Mouse (Mus musculus) kidney, adult 8-10 months (tissue): Measurements from ENCODE around the gene Gpsm1.

Experiments used
- DNase-seq, 2 experiments: peaks; one replicate each; pipeline ENCODE4 v3.0.0; 2022

Gene Gpsm1

DNA sequence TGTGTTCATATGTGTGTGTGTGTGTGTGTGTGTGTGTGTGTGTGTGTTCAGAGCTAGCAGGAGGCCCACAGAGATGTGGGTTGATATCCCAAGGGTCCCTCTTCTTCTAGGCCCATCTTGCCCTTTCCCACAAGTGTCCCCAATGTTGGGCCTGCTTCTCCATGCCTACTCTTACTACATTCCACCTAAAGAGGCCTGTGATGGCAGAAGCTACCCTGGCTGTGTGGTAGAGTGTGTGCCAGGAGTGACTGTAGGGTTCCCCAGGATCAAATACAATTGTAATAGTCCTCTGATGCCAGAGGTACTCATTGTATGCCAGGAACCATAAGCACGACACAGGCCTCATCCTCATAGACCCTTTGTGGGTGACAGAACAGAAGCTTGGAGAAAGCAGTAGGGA is 1.9 kb upstream of the Gpsm1 start:
- no peak for DNase-seq

GRCm38 (mm10) chr2:26314281-26315071 is 839 bp upstream of the Gpsm1 start:
- peak in 1 of 2 experiments; percentile 48 for DNase-seq

DNA sequence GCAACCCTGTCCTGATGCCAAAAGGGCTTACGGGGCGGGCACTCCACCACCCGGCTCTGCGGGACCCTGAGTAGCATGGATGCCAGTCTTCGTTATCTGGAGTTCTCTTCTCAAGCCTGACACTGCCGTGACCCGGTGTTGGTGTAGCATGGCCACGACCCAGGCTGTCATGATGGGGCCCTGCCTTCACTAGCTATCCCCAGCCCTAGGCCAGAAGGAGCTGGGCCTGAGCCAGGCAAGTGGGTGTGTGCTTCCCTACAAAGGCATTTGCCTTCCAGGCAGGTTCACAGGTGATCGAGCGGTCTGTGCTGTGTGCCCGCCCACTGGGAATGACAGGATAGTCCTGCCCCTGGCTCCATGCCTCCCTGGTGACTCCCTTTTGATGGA is 603 bp downstream of the Gpsm1 start:
- DNase-seq: peak; percentile 43 to 61

- DNase-seq: no peak
Measured at GRCm38 (mm10) chr2:26316576-26317246, 1.4 kb downstream of the Gpsm1 start.

DNA sequence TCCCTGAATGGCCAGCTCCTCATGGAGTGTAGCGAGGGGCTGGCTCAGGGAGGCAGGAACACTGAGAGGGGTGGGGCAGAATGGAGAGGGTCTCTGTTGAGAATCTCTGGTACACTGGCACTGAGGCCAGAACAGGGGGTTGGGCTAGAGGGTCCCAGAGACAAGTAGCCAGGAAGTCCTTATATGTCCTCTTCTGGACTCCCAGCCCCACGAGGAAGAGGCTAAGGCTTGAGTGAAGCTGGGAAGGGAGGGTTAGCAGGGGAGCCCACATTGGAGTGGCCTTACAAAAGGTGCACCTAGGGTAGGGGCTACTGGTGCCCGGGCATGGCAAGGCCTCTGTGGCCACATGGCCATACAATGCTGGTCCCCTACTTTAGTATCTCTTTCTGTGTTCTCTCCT is 2.1 kb downstream of the Gpsm1 start:
- no peak for DNase-seq

- no peak for DNase-seq
Measured at GRCm38 (mm10) chr2:26317991-26318672, 2.8 kb downstream of the Gpsm1 start.

GRCm38 (mm10) chr2:26319109-26319508 is 3.8 kb downstream of the Gpsm1 start:
- no peak for DNase-seq

DNA sequence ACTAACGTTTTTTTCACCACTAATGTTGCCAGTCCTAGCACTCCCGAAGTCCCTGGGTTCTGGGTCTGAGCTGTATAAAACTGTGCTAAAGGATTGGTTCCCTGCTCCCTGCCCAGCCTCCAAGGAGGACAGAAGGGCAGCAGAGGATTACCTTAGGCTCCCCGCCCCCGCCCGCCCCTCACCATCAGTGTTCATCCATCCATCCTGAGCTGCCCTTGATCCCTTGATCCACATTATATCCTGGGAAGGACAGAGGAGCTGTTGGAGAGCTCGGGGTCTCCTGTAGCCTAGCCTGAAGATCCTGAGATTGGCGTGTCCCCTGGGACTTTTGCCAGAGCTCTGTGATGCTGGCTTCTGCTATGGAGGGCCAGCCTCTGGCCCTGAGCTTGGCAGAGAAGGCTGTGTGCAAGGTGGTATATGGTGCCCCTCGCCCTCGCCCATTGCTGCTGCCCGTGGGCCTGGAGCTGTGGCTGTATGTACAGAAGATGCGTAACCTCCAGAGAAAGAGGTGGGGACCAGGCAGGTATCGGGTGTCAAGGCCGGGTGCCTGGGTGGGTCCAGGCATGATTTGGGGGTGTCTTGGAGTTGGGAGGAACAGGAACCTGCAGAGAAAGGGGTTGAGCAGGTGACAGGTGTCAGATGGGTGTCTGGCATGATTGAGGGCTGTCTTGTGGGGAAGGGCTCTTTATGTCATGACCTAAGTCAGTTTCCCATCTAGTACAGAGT is 4.4 kb downstream of the Gpsm1 start:
- no peak for DNase-seq

DNA sequence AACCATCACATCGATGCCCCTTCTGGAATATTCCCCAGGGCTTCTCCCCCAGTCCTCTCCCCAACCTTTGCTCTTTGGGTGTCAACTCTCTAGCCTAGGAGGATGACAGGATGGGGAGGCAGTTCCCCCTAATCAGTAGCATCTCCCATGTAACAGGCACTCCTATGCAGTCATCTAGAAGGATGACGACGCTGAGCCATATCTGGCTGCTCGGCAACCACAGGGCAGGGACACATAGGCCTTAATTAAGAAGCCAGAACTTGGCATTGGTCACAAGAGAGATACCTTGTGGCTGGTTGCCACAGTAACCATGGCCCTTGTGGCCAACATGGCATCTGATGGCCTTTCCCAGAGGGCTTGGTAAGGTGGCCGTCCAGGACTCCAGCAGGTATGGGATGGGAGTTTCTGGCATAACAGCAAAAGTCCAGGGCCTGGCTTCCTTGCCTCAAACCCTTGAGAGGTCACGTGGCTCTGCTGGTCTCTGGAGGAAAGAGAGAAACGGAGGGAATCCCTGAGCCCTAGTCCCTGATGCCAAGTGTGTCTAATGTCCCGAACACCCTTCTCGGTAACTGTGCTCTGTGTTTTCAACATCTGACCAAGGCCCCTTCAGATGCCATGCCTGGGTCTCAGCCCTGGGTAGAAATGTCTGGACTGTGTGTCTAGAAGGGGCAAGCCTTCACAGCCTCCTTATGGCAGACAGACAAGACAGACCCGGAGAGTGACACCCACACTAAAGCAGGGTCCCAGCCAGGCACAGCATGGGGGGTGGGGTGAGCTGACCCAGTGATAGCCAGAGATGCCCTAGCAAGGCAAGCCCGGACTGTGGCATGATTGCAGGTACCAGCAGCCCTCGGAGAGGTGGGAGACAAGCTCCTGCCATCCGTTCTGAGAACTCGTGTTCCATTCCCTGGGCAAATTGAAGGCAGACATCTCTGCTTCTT is 5.2 kb downstream of the Gpsm1 start:
- no peak for DNase-seq

DNA sequence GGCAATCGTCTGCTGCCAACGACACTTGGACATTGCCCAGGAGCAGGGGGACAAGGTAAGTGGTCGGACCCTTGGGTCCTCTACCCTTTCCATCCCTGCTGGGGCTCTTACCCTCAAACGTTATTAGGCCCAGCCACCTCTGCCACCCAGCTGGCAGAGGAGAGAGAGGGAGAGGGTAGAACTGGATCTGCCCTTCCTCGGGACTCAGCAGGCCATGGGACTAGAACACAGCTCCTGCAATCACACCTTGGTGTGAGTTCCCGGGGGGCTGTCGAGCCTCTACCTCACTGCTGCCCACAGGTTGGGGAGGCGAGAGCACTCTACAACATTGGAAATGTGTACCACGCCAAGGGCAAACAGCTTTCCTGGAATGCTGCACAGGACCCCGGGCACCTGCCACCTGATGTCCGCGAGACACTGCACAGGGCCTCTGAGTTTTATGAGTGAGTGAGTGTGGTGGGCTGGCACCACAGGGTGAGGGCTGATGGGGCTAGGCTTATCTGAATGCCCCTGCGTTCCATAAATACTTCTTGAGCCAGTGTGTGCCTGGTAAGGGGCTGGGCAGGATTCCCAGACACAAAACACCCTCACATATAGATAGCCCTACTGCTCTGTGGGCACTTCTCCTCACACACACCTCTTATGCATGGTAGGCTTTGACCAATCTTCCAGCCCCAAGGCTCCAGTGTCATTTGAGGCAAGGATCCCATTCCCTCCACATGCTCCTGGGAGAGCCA is 8.4 kb downstream of the Gpsm1 start:
- no peak for DNase-seq

- peak in 1 of 2 experiments; percentile 58 for DNase-seq
Measured at GRCm38 (mm10) chr2:26324917-26325316, 9.6 kb downstream of the Gpsm1 start.

GRCm38 (mm10) chr2:26325386-26326181 is 10.3 kb downstream of the Gpsm1 start:
- DNase-seq: peak in 1 of 2 experiments; percentile 60

- no peak for DNase-seq
Measured at GRCm38 (mm10) chr2:26327852-26328251, 12.5 kb downstream of the Gpsm1 start.

- no peak for DNase-seq
Measured at GRCm38 (mm10) chr2:26329402-26329801, 14.1 kb downstream of the Gpsm1 start.

- DNase-seq: no peak
Measured at GRCm38 (mm10) chr2:26330056-26330468, 14.7 kb downstream of the Gpsm1 start.

- DNase-seq: no peak
Measured at GRCm38 (mm10) chr2:26330702-26331101, 15.4 kb downstream of the Gpsm1 start.

GRCm38 (mm10) chr2:26338302-26339203 is 23.2 kb downstream of the Gpsm1 start:
- DNase-seq: no peak

DNA sequence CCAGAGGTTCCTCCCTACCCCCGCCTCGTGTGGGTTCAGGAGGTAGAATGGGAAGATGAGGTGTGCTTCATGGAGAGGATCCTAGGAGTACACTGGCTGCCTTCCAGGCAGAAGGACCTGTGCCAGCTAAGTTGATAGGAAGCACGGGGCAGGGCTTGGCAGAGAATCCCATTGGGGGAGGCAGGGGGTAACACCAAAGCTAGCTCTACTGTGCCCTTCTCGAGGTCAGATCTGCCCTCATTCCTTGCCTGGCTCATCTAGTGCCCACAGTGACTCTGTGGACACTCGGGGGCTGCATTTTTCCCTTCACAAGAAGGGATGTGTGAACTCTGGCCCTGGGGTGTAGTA is 23.9 kb downstream of the Gpsm1 start:
- no peak for DNase-seq

DNA sequence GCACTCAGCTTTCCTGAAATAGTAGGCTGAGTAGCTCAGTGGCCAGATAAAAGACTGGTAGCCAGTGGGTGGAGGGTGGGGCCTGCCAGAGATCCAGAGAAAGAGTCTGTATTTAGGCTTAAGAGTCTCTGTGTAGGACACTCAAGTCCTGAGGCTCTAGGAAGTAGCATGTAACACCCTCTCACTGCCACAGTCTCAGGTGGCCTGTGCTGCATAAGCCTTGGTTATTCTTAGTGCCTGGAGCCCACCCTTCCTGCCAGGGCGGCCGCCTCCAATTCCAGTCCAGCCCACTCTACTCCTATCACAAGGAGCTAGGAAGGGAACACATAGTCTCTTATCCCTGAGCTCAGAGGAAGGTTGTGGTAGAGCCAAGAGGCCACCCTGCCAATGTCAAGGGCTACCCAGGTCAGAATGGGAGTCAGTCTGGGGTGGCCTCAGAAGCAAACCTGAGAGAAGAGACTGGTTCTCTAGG is 26.2 kb downstream of the Gpsm1 start:
- no peak for DNase-seq
